Mouse (Mus musculus): ENCODE results near the gene Ikbkg.

DNA sequence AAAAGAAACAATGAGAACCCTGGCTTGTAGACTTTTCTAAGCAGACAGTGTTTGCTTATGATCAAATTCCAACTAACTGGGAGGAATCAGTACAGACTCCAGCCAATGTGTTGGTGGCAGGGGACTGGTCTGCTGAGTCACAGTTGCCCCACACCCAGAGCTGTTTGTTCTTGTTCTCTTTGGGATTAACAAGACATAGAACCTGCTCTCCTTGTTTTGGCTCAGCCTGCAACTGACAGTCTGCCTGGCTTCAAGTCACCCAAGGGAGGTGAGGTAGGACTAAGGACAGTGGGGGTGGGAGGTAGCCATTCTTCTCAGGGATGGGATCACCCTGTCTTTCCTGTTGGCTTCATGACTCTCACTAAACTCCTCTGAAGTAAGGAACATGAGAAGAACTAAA lies 31.4 kb downstream of the Ikbkg start:
- no peak for TF ChIP-seq CTCF (conservative IDR thresholded peaks at IDR 0.05; ENCODE audit: low read length)
- TF ChIP-seq NANOG (IDR thresholded peaks at IDR 0.05; ENCODE audit: borderline replicate concordance, low read length), result no peak

Measured in E14TG2a.4 (cell line).